Mouse (Mus musculus) kidney, adult 2 months (tissue): ENCODE data around the gene Snai3. TPM values are rescaled to one million over a fixed set of nuclear protein-coding genes. Genes with fewer than 3 reads are reported as not detected.

Source experiments
- DNase-seq: peaks from one replicate; pipeline ENCODE4 v3.0.0; 2021
- H3K27ac ChIP-seq: fragments of 200-500 bp; 2 replicates; pipeline ENCODE4 v1.5.1; 2012; ENCODE audit warnings: low read depth, low read length, control low read depth, inconsistent platforms; ENCODE audit not compliant: insufficient read depth
- H3K27me3 ChIP-seq: fragments of 200-500 bp; replicated peaks from 2 replicates; pipeline ENCODE4 v1.6.1; 2012; ENCODE audit warnings: mild to moderate bottlenecking, moderate library complexity, low read length, inconsistent platforms; ENCODE audit not compliant: control insufficient read depth, insufficient read depth
- H3K36me3 ChIP-seq: fragments of 200-500 bp; 2 replicates; pipeline ENCODE4 v1.6.1; 2012; ENCODE audit warnings: mild to moderate bottlenecking, moderate library complexity, low read length, inconsistent platforms; ENCODE audit not compliant: control insufficient read depth, insufficient read depth
- H3K4me1 ChIP-seq: fragments of 200-500 bp; 2 replicates; pipeline ENCODE4 v1.6.1; 2011; ENCODE audit warnings: low read length; ENCODE audit not compliant: control insufficient read depth, insufficient read depth
- H3K4me3 ChIP-seq: fragments of 200-500 bp; 2 replicates; pipeline ENCODE4 v1.5.1; 2011; ENCODE audit warnings: mild to moderate bottlenecking, low read depth, low read length, control low read depth; ENCODE audit not compliant: insufficient read depth
- CTCF ChIP-seq: fragments of 200-500 bp; conservative IDR thresholded peaks from 2 replicates; pipeline ENCODE4 v1.5.1; 2011; ENCODE audit warnings: low read depth, mild to moderate bottlenecking, control low read depth, low read length, moderate library complexity, mixed read lengths; ENCODE audit not compliant: insufficient read depth, insufficient read length
- POLR2A ChIP-seq: fragments of 200-500 bp; IDR thresholded peaks from one replicate; pipeline ENCODE4 v1.6.1; 2011; ENCODE audit warnings: low read depth, low read length, control low read depth
- WGBS: fragments of 180-500 bp; shearing (Covaris S2); methylation state at CpG from one replicate; pipeline ENCODE4 v1.1.7; 2018; 5-methylcytosine and 5-hydroxymethylcytosine counted together
- polyA plus RNA-seq: library from polyadenylated mRNA; depleted of rRNA; stranded (reverse); fragments of >200 nt; gene quantifications from 2 replicates; pipeline ENCODE4 v1.2.3, GENCODE M21; 2012

The Snai3 gene
- polyA plus RNA-seq, 1 experiment: 1.7 TPM

DNA sequence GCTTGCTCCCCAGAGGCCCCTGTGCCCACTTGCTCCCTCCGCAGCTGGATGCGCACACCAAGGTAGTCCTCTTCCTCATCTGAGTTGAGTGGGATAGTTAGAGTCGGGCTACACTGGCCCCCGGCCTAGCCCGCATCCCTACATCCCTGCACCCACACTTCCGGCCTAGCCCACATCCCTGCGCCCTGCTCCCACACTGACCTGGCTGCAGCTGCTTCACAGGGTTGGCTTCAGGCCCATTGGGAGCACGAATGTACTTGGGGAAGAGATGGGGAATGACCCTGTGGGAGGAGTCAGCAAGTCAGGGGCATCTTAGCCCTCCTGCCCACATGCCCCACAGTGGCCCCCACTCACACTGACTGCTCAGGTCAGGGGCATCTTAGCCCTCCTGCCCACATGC is 21.9 kb upstream of the Snai3 start:
- no peaks in the 10 kb centered on the region; the same call in none of the 2 replicates for H3K36me3 ChIP-seq

DNA sequence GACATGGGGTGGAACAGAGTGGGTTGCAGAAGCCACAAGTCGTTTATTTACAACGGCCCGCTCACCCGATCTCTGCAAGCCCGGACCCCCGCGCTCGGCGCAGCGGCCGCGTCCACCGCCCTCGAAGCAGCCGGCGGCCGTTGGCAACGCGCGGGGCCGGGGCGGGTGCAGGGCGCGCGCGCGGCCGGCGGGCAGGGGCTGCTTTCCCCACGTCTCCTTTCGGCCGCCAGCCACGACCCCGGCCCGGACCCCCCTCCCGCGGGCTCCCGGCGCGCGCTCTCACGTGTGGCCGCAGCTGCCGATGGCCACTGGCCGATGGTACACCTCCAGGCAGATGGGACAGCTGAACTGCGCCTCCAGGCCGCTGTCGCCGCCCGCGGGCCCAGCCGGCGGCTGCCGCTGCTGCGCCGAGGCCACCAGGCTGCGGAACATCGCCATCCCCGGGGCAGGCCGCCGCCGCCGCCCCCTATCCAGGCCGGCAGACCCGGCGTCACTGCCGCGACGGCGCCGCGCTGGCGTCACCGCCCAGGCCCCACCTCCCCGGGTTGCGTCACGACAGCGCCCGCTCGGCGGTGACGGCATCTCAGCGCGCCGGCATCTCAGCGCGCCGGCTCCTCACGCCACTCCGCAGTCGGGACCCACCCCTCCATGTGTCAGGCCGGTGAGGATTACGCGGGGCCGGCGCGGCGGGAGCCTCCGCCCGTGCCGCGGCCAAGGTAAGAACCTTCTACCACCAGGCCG is 15.2 kb upstream of the Snai3 start, which contains the start of the genes Rnf166 and Ctu2:
Gene Rnf166, minus strand, starts transcription at position 485 of the 741 bp plus-strand sequence.
Gene Ctu2, plus strand, starts transcription at position 564 of the 741 bp plus-strand sequence.
- no peaks in the 10 kb centered on the region for H3K27me3 ChIP-seq
- H3K4me3 ChIP-seq: peak within 1 kb of the TSS; percentile 90
- DNase-seq: peak; percentile 92
- peaks cover 7% of the 10 kb centered on the region; the same call in 1 of the 2 replicates for H3K4me1 ChIP-seq
- H3K36me3 ChIP-seq: no peaks in the 10 kb centered on the region
- H3K27ac ChIP-seq: no peak within 1 kb of the TSS; the same call in 1 of the 2 replicates
- peak; percentile 28 for TF ChIP-seq POLR2A
- no peak for TF ChIP-seq CTCF
- WGBS: under 1% methylated on average over 103 of the region's 103 CpGs

More for the DNA sequence above, 21.9 kb upstream of the Snai3 start:
- H3K4me1 ChIP-seq: no peaks in the 10 kb centered on the region
- no peak for DNase-seq
- no peak overlapping the region for H3K4me3 ChIP-seq
- WGBS: 92% methylated on average over 8 of the region's 8 CpGs
- no peak for TF ChIP-seq POLR2A
- TF ChIP-seq CTCF: no peak
- no peak overlapping the region for H3K27ac ChIP-seq
- no peaks in the 10 kb centered on the region for H3K27me3 ChIP-seq

DNA sequence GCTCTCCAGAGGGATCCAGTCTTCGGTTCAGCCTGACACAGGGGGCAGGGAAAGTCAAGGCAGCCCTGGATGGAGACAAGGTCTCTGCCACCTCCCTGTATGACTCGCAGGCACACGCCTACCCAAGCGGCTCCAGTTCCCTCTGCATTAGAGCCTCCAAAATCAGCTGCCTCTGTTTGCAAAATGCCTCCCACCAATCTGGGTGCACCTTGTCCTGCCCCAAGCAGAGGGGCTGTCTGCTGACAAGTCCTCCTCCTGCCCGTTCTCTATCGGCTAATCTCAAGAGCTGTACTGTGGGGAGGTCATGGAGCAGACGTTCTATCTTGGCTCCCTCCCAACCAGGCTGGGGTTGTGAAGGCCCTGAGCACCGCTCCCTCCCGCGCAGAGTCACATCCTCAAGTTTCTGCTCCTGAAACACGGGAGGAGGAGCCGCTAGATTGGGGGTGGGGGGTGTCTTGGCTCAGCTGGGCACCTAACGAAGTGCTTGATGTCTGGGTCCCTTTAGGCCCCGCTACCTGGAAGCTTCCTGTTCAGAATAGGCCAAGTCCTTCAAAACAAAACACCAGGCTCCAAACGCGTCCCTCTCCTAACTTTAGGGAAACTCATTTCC is 14.5 kb upstream of the Snai3 start:
- DNase-seq: peak; percentile 56
- Histone ChIP-seq H3K27ac (no peak overlapping the region), H3K4me3 (peak overlapping the region; percentile 90), H3K27me3 (no peaks in the 10 kb centered on the region), H3K36me3 (no peaks in the 10 kb centered on the region), H3K4me1 (peaks cover 7% of the 10 kb centered on the region; the same call in 1 of the 2 replicates)
- under 1% methylated on average over 16 of the region's 16 CpGs for WGBS
- TF ChIP-seq CTCF (no peak), POLR2A (no peak)

DNA sequence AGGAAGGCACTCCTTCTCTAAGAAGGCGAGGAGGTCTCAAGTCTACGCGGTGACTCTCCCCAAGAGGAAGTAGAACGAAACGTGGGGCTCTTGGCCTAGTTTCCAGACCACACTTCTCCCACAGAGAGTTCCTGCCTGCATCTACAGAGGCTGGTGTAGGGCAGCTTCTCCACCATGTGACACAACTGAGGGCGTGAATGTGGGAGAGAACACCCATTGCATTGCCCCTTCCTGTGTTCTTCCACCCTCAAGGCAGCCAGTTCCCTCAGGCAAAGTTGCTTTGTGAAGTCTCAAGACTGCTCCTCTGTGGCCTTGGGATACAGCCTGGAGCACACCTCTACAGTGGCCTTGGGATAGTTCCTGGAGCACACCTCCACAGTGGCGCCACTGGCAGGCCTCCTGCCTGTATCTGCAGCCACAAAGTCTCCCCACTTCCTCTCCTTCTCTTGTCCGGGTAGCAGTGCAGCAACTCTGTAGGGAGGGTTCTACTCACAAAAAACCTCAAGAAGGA is 13.4 kb upstream of the Snai3 start:
- H3K27ac ChIP-seq: no peak overlapping the region
- WGBS: 81% methylated on average over 8 of the region's 8 CpGs
- H3K4me1 ChIP-seq: peaks cover 13% of the 10 kb centered on the region
- no peak for DNase-seq
- H3K4me3 ChIP-seq: no peak overlapping the region
- H3K36me3 ChIP-seq: no peaks in the 10 kb centered on the region
- no peaks in the 10 kb centered on the region for H3K27me3 ChIP-seq
- TF ChIP-seq POLR2A: no peak

DNA sequence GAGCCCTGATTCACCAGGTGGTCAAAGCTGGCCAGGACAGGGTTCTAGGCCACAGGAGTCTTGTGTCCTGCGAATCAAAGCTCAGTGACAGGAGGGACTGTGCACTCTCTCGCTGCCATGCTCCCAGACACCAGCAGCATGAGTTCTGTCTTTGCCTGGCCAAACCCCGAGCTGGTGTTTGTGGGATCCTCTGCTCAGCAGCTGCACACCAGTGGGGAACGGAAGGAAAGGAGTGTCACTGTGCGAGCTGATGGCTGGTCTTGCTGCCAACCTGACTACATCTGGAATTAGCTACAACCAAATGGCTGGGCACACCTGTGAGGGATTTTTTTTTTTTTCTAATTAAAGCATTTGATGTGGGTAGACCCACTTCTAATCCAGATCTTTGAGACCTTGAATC is 10.2 kb upstream of the Snai3 start:
- WGBS: 88% methylated on average over 5 of the region's 5 CpGs
- Histone ChIP-seq H3K36me3 (no peaks in the 10 kb centered on the region), H3K4me3 (no peak overlapping the region), H3K4me1 (peaks cover 8% of the 10 kb centered on the region), H3K27me3 (no peaks in the 10 kb centered on the region), H3K27ac (no peak overlapping the region)
- TF ChIP-seq POLR2A (no peak), CTCF (no peak)
- no peak for DNase-seq

DNA sequence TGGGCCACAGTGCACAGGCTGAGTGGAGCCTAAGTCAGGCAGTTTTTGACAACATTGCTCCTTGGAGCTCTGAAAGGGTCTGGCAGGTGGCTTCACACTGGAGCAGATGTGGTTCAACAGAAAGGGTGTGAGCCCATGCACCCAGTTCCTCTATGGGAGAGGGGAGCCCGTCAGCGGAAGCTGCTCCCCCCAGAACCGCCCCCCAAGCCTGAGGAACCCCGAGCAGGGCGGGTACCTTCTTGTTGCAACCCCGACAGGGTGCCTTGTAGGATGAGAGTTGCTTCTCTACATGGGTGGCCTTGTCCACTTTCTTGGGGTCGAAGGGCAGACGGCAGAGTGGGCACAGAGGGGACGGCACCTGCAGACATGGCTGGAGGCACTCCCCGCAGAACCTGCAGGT is 9.4 kb upstream of the Snai3 start:
- Histone ChIP-seq H3K27ac (no peak overlapping the region), H3K27me3 (no peaks in the 10 kb centered on the region), H3K4me1 (peaks cover 8% of the 10 kb centered on the region), H3K4me3 (no peak overlapping the region), H3K36me3 (no peaks in the 10 kb centered on the region)
- 91% methylated on average over 10 of the region's 10 CpGs for WGBS
- TF ChIP-seq POLR2A: no peak
- no peak for TF ChIP-seq CTCF
- DNase-seq: no peak

DNA sequence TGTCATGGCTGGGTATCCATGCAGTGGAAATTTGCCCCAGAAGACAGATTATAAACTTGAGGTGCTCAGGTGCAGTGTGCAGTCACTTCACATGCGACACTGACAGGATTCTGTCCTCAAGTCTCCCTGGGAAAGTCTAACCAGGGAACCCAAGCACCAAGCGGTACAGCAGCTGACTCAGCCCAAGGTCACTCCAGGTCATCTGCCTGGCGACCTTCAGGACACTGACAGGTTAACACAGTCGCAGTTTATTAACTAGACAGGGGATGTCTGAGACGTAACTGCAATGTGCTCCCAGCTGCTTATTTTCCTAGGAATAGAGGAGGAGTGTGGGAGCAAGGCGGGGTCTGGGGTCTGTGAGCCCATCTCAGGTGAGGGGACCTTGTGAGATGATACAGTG is 8.9 kb upstream of the Snai3 start:
- no peak overlapping the region for H3K27ac ChIP-seq
- H3K27me3 ChIP-seq: no peaks in the 10 kb centered on the region
- WGBS: 59% methylated on average over 6 of the region's 6 CpGs
- peaks cover 6% of the 10 kb centered on the region; the same call in 1 of the 2 replicates for H3K4me1 ChIP-seq
- no peaks in the 10 kb centered on the region for H3K36me3 ChIP-seq
- DNase-seq: peak; percentile 46
- TF ChIP-seq CTCF (no peak), POLR2A (no peak)
- no peak overlapping the region for H3K4me3 ChIP-seq
